8 mouse cellular contexts compared by ENCODE assay signal in the genomic region with DNA sequence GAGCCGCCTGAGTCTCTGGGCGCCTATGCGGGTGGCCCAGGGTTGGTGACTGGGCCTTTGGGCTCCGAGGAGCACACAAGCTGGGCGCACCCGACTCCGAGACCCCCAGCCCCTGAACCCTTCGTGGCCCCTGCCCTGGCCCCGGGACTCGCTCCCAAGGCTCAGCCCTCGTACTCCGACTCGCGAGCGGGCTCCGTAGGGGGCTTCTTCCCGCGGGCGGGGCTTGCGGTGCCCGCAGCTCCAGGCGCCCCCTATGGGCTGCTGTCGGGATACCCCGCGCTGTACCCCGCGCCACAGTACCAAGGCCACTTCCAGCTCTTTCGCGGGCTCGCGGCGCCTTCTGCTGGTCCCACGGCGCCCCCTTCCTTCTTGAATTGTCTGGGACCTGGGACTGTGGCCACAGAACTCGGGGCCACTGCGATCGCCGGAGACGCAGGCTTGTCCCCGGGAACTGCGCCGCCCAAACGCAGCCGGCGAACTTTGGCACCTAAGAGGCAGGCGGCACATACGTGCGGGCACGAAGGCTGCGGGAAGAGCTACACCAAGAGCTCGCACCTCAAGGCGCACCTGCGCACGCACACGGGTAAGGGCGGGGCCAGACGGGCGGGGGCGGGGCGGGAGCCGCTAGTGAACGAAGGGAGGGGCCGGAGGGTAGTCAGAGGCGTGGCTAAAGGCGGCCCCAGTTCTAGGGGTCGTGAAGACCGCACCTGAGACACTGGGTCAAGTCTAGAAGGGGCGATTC. TPM values are rescaled to one million over a fixed set of nuclear protein-coding genes. Genes with fewer than 3 reads are reported as not detected.
DNase-seq lines count a peak whose midpoint lies in the region; ATAC-seq and TF ChIP-seq lines count a peak whose summit lies in the region.

No protein-coding gene starts in this region.

- no peaks in the 10 kb centered on the region for H3K4me1 ChIP-seq in brown adipose tissue, adult 24 weeks (ENCODE audit: control insufficient read depth, insufficient read depth, insufficient read length, low read length)
- H3K4me1 ChIP-seq in heart, embryonic 13.5 days: peaks cover 17% of the 10 kb centered on the region
- peaks cover 32% of the 10 kb centered on the region for H3K4me1 ChIP-seq in liver, embryonic 11.5 days (replicated peaks; ENCODE audit: control insufficient read depth, insufficient read depth, low read length)

- H3K36me3 ChIP-seq in heart, embryonic 13.5 days: no peaks in the 10 kb centered on the region
- peaks cover 12% of the 10 kb centered on the region; the same call in 1 of the 2 replicates for H3K36me3 ChIP-seq in liver, embryonic 11.5 days (ENCODE audit: control insufficient read depth, insufficient read depth, low read length)
- no peaks in the 10 kb centered on the region for H3K36me3 ChIP-seq in myocyte (ENCODE audit: control insufficient read depth, insufficient read depth)

- no peaks in the 10 kb centered on the region for H3K9me3 ChIP-seq in heart, embryonic 13.5 days
- no peaks in the 10 kb centered on the region for H3K9me3 ChIP-seq in liver, embryonic 11.5 days (ENCODE audit: control insufficient read depth, low read length)

- peak; percentile 64 for ATAC-seq in erythroid progenitor cell, adult 5-6 weeks (replicated peaks; ENCODE audit: low FRiP score, poor library complexity, severe bottlenecking)
- ATAC-seq in heart, embryonic 13.5 days (ENCODE audit: extremely low read depth, insufficient number of reproducible peaks, low FRiP score, low TSS enrichment): peak; percentile 78
- peak; percentile 70 for ATAC-seq in liver, embryonic 11.5 days (replicated peaks; ENCODE audit: low FRiP score)

- H3K4me3 ChIP-seq in brown adipose tissue, adult 24 weeks (ENCODE audit: insufficient read depth, low read depth, low read length): peak overlapping the region; percentile 63
- H3K4me3 ChIP-seq in heart, embryonic 13.5 days: peak overlapping the region; percentile 73
- peak overlapping the region; percentile 93 for H3K4me3 ChIP-seq in liver, embryonic 11.5 days (ENCODE audit: low read depth, low read length)
- peak overlapping the region; percentile 25 for H3K4me3 ChIP-seq in myocyte

- WGBS in heart, embryonic 13.5 days: under 1% methylated on average over 64 of the region's 68 CpGs
- whole genome bisulfite sequencing in liver, embryonic 11.5 days: under 1% methylated on average over 67 of the region's 68 CpGs

- no peaks in the 10 kb centered on the region for H3K79me2 ChIP-seq in myocyte (ENCODE audit: control insufficient read depth, insufficient read depth)

- H3K4me2 ChIP-seq in heart, embryonic 13.5 days: peak overlapping the region; percentile 97
- H3K4me2 ChIP-seq in liver, embryonic 11.5 days: peak overlapping the region; percentile 96
- peak overlapping the region; percentile 86 for H3K4me2 ChIP-seq in myocyte (ENCODE audit: low read depth)

- DNase-seq in CD4-positive, CD25-positive, alpha-beta regulatory T cell, adult 2 months (ENCODE audit: low read depth, low spot score): peak; percentile 91
- peak; percentile 97 for DNase-seq in kidney, postnatal 10 days
- peak; percentile 88 for DNase-seq in liver, embryonic 11.5 days (ENCODE audit: low spot score)
- DNase-seq in spleen, postnatal 4 days (ENCODE audit: low spot score in 2 of 2): peak; percentile 95 to 99

- H3K27me3 ChIP-seq in heart, embryonic 13.5 days (replicated peaks): peaks cover 22% of the 10 kb centered on the region
- H3K27me3 ChIP-seq in liver, embryonic 11.5 days (replicated peaks; ENCODE audit: control insufficient read depth, insufficient read depth, low read length): no peaks in the 10 kb centered on the region
- no peaks in the 10 kb centered on the region for H3K27me3 ChIP-seq in myocyte (ENCODE audit: control insufficient read depth, insufficient read depth, insufficient read length)

- no peak overlapping the region for H3K27ac ChIP-seq in brown adipose tissue, adult 24 weeks (replicated peaks; ENCODE audit: low read depth, low read length)
- H3K27ac ChIP-seq in heart, embryonic 13.5 days (replicated peaks): peak overlapping the region; percentile 62; the same call in 1 of the 2 replicates
- H3K27ac ChIP-seq in liver, embryonic 11.5 days (ENCODE audit: low read depth, low read length): peak overlapping the region; percentile 99

- TF ChIP-seq POLR2A in myocyte (IDR thresholded peaks at IDR 0.05; ENCODE audit: insufficient read length, low read depth): no peak

- peak overlapping the region; percentile 87 for H3K9ac ChIP-seq in heart, embryonic 13.5 days
- H3K9ac ChIP-seq in liver, embryonic 11.5 days (ENCODE audit: low read depth, low read length): peak overlapping the region; percentile 99

- peak overlapping the region; percentile 13 for H3ac ChIP-seq in myocyte (ENCODE audit: control insufficient read depth, insufficient read length)

TF ChIP-seq in myocyte, 11 proteins besides CTCF, POLR2A, EP300 and RAD21:
- TF ChIP-seq E2F4 (IDR thresholded peaks at IDR 0.05; ENCODE audit: insufficient read depth): no peak
- TF ChIP-seq SRF (IDR thresholded peaks at IDR 0.05; ENCODE audit: control insufficient read depth, insufficient read length, low read depth): no peak
- no peak for TF ChIP-seq USF1 (IDR thresholded peaks at IDR 0.05; ENCODE audit: low read depth)
- TF ChIP-seq MYOD1 (IDR thresholded peaks at IDR 0.05; ENCODE audit: control insufficient read depth in 1 of 3, insufficient read length in 2 of 3, low read depth in 2 of 3): no peak
- no peak for TF ChIP-seq TCF3 (IDR thresholded peaks at IDR 0.05; ENCODE audit: insufficient read length, low read depth)
- TF ChIP-seq MAX (IDR thresholded peaks at IDR 0.05; ENCODE audit: low read depth): no peak
- no peak for TF ChIP-seq MYOG (IDR thresholded peaks at IDR 0.05; ENCODE audit: control insufficient read depth in 1 of 3, insufficient read depth in 1 of 3, insufficient read length in 2 of 3, low read depth in 2 of 3)
- TF ChIP-seq POLR2AphosphoS2 (IDR thresholded peaks at IDR 0.05; ENCODE audit: insufficient read length, low read depth): no peak

RNA-seq across cellular contexts. Expression of gene Klf1, which starts 1.4 kb away (rescaled TPM):
- polyA plus RNA-seq in brown adipose tissue, adult 24 weeks (2012; ENCODE audit: insufficient read depth, insufficient read length, missing spikeins): not detected in 2 replicates
- total RNA-seq in erythroid progenitor cell, adult 5-6 weeks (2015; ENCODE audit: low replicate concordance): 262 and 325 TPM in 2 replicates
- total RNA-seq in erythroid progenitor cell, adult 5-6 weeks (2017; ENCODE audit: low replicate concordance): 240 and 399 TPM in 2 replicates
- 4.9 and 15.6 TPM in 2 replicates for polyA plus RNA-seq in heart, embryonic 13.5 days (2015; fragmentation: Nextera tagmentation; extraction: Ambion mirVana)
- polyA plus RNA-seq in liver, embryonic 11.5 days (2014; fragmentation: Nextera tagmentation; extraction: Ambion mirVana): 458 and 504 TPM in 2 replicates
- 0.10 TPM for polyA plus RNA-seq in myocyte (2012; fragmentation: generic; extraction: Trizol)

RNA-seq across cellular contexts. Expression of gene Dnase2a, which starts 5.3 kb away (rescaled TPM):
- 4.6 and 12.9 TPM in 2 replicates for polyA plus RNA-seq in brown adipose tissue, adult 24 weeks (2012; ENCODE audit: insufficient read depth, insufficient read length, missing spikeins)
- total RNA-seq in erythroid progenitor cell, adult 5-6 weeks (2015; ENCODE audit: low replicate concordance): 32.7 and 33.2 TPM in 2 replicates
- 74.6 and 78.4 TPM in 2 replicates for total RNA-seq in erythroid progenitor cell, adult 5-6 weeks (2017; ENCODE audit: low replicate concordance)
- 5.3 and 5.9 TPM in 2 replicates for polyA plus RNA-seq in heart, embryonic 13.5 days (2015; fragmentation: Nextera tagmentation; extraction: Ambion mirVana)
- polyA plus RNA-seq in liver, embryonic 11.5 days (2014; fragmentation: Nextera tagmentation; extraction: Ambion mirVana): 11.5 and 12.7 TPM in 2 replicates
- 9.2 TPM for polyA plus RNA-seq in myocyte (2012; fragmentation: generic; extraction: Trizol)

RNA-seq across cellular contexts. Expression of gene Gcdh, which starts 9.4 kb away (rescaled TPM):
- polyA plus RNA-seq in brown adipose tissue, adult 24 weeks (2012; ENCODE audit: insufficient read depth, insufficient read length, missing spikeins): 53.8 and 76.8 TPM in 2 replicates
- total RNA-seq in erythroid progenitor cell, adult 5-6 weeks (2015; ENCODE audit: low replicate concordance): 16.9 and 36.9 TPM in 2 replicates
- total RNA-seq in erythroid progenitor cell, adult 5-6 weeks (2017; ENCODE audit: low replicate concordance): 22.8 and 26.2 TPM in 2 replicates
- 31.0 and 37.5 TPM in 2 replicates for polyA plus RNA-seq in heart, embryonic 13.5 days (2015; fragmentation: Nextera tagmentation; extraction: Ambion mirVana)
- polyA plus RNA-seq in liver, embryonic 11.5 days (2014; fragmentation: Nextera tagmentation; extraction: Ambion mirVana): 53.5 and 56.7 TPM in 2 replicates
- polyA plus RNA-seq in myocyte (2012; fragmentation: generic; extraction: Trizol): 20.9 TPM

RNA-seq across cellular contexts. Expression of gene Syce2, which starts 31.2 kb away (rescaled TPM):
- polyA plus RNA-seq in brown adipose tissue, adult 24 weeks (2012; ENCODE audit: insufficient read depth, insufficient read length, missing spikeins): 3.3 and 3.6 TPM in 2 replicates
- 65.2 and 133 TPM in 2 replicates for total RNA-seq in erythroid progenitor cell, adult 5-6 weeks (2015; ENCODE audit: low replicate concordance)
- 9.2 and 29.9 TPM in 2 replicates for total RNA-seq in erythroid progenitor cell, adult 5-6 weeks (2017; ENCODE audit: low replicate concordance)
- 37.2 and 38.5 TPM in 2 replicates for polyA plus RNA-seq in heart, embryonic 13.5 days (2015; fragmentation: Nextera tagmentation; extraction: Ambion mirVana)
- polyA plus RNA-seq in liver, embryonic 11.5 days (2014; fragmentation: Nextera tagmentation; extraction: Ambion mirVana): 144 and 160 TPM in 2 replicates
- polyA plus RNA-seq in myocyte (2012; fragmentation: generic; extraction: Trizol): 2.3 TPM

RNA-seq across cellular contexts. Expression of gene Mast1, which starts 34.1 kb away (rescaled TPM):
- polyA plus RNA-seq in brown adipose tissue, adult 24 weeks (2012; ENCODE audit: insufficient read depth, insufficient read length, missing spikeins): not detected in 2 replicates
- total RNA-seq in erythroid progenitor cell, adult 5-6 weeks (2015; ENCODE audit: low replicate concordance): not detected in 2 replicates
- total RNA-seq in erythroid progenitor cell, adult 5-6 weeks (2017; ENCODE audit: low replicate concordance): not detected in 2 replicates
- 0.11 and 0.19 TPM in 2 replicates for polyA plus RNA-seq in heart, embryonic 13.5 days (2015; fragmentation: Nextera tagmentation; extraction: Ambion mirVana)
- polyA plus RNA-seq in liver, embryonic 11.5 days (2014; fragmentation: Nextera tagmentation; extraction: Ambion mirVana): 0.14 and 0.29 TPM in 2 replicates
- polyA plus RNA-seq in myocyte (2012; fragmentation: generic; extraction: Trizol): not detected

Comparison
In these comparisons a context has a peak if more than half of its experiments do, and no peak if none do; other contexts are left out.
1. H3K4me3 ChIP-seq: peak in every context shown above with its lines; median percentile 93 in liver, embryonic 11.5 days; 73 in heart, embryonic 13.5 days; 63 in brown adipose tissue, adult 24 weeks; 25 in myocyte.
2. RNA of gene Klf1, which starts 1.4 kb away (polyA plus RNA-seq): 458 to 504 TPM in liver, embryonic 11.5 days; 4.9 to 15.6 TPM in heart, embryonic 13.5 days, 0.10 TPM in myocyte (single experiment) and not detected in brown adipose tissue, adult 24 weeks; every median in the first group is over 10 times any median in the second.
3. Peak in every context shown above with its lines, with median percentiles within 50 percentile points of each other: DNase-seq, ATAC-seq and H3K4me2 ChIP-seq.